Mouse (Mus musculus): ENCODE results near the gene Fam107b. TPM values are rescaled to one million over a fixed set of nuclear protein-coding genes. Genes with fewer than 3 reads are reported as not detected.

Gene Fam107b
- polyA plus RNA-seq (2012; ENCODE audit: insufficient read depth, insufficient read length, low replicate concordance, missing spikeins) = 84.5 TPM in 1 of 2 replicates, not detected in the other

GRCm38 (mm10) chr2:3570186-3570585, at the start of gene Fam107b:
Fam107b (plus strand) TSS chr2:3570488.
- no peaks in the 10 kb centered on the region for H3K4me1 ChIP-seq (ENCODE audit: control insufficient read depth, insufficient read depth, low read length)
- 80% methylated on average over 12 of the region's 12 CpGs for WGBS
- no peak within 1 kb of the TSS for H3K27ac ChIP-seq (ENCODE audit: insufficient read depth, low read depth, low read length)
- H3K4me3 ChIP-seq (ENCODE audit: insufficient read depth, low read depth, low read length) = no peak within 1 kb of the TSS
- TF ChIP-seq CTCF (IDR thresholded peaks at IDR 0.05; ENCODE audit: insufficient read depth, low read depth, low read length) (no peak), POLR2A (IDR thresholded peaks at IDR 0.05; ENCODE audit: insufficient read depth, low read depth, low read length) (no peak)

- TF ChIP-seq CTCF (IDR thresholded peaks at IDR 0.05; ENCODE audit: insufficient read depth, low read depth, low read length) (no peak), POLR2A (IDR thresholded peaks at IDR 0.05; ENCODE audit: insufficient read depth, low read depth, low read length) (no peak)
- no peak overlapping the region for H3K27ac ChIP-seq (ENCODE audit: insufficient read depth, low read depth, low read length)
- H3K4me3 ChIP-seq (ENCODE audit: insufficient read depth, low read depth, low read length) = no peak overlapping the region
- H3K4me1 ChIP-seq (ENCODE audit: control insufficient read depth, insufficient read depth, low read length) = no peaks in the 10 kb centered on the region
- 80% methylated on average over 4 of the region's 4 CpGs for WGBS
These were observed 47.7 kb upstream of the Fam107b start for GRCm38 (mm10) chr2:3522558-3522957.

- no peak for TF ChIP-seq CTCF (IDR thresholded peaks at IDR 0.05; ENCODE audit: insufficient read depth, low read depth, low read length)
- TF ChIP-seq POLR2A (IDR thresholded peaks at IDR 0.05; ENCODE audit: insufficient read depth, low read depth, low read length) = no peak
- Histone ChIP-seq H3K4me3 (ENCODE audit: insufficient read depth, low read depth, low read length) (no peak overlapping the region), H3K4me1 (ENCODE audit: control insufficient read depth, insufficient read depth, low read length) (no peaks in the 10 kb centered on the region), H3K27ac (ENCODE audit: insufficient read depth, low read depth, low read length) (no peak overlapping the region)
- WGBS = 83% methylated on average over 6 of the region's 6 CpGs
These were observed 44.0 kb upstream of the Fam107b start for GRCm38 (mm10) chr2:3526288-3526687.

GRCm38 (mm10) chr2:3541307-3542079, 28.8 kb upstream of the Fam107b start:
- 69% methylated on average over 9 of the region's 9 CpGs for WGBS
- no peak overlapping the region for H3K27ac ChIP-seq (ENCODE audit: insufficient read depth, low read depth, low read length)
- H3K4me1 ChIP-seq (ENCODE audit: control insufficient read depth, insufficient read depth, low read length) = no peaks in the 10 kb centered on the region
- TF ChIP-seq CTCF (IDR thresholded peaks at IDR 0.05; ENCODE audit: insufficient read depth, low read depth, low read length) (no peak), POLR2A (IDR thresholded peaks at IDR 0.05; ENCODE audit: insufficient read depth, low read depth, low read length) (no peak)
- H3K4me3 ChIP-seq (ENCODE audit: insufficient read depth, low read depth, low read length) = no peak overlapping the region

- H3K4me3 ChIP-seq (ENCODE audit: insufficient read depth, low read depth, low read length) = no peak overlapping the region
- TF ChIP-seq CTCF (IDR thresholded peaks at IDR 0.05; ENCODE audit: insufficient read depth, low read depth, low read length) = no peak
- no peak for TF ChIP-seq POLR2A (IDR thresholded peaks at IDR 0.05; ENCODE audit: insufficient read depth, low read depth, low read length)
- H3K4me1 ChIP-seq (ENCODE audit: control insufficient read depth, insufficient read depth, low read length) = no peaks in the 10 kb centered on the region
- H3K27ac ChIP-seq (ENCODE audit: insufficient read depth, low read depth, low read length) = no peak overlapping the region
- 60% methylated on average over 2 of the region's 2 CpGs for WGBS
These were observed 24.2 kb upstream of the Fam107b start for GRCm38 (mm10) chr2:3546055-3546454.

GRCm38 (mm10) chr2:3546588-3546987, 23.7 kb upstream of the Fam107b start:
- TF ChIP-seq POLR2A (IDR thresholded peaks at IDR 0.05; ENCODE audit: insufficient read depth, low read depth, low read length) = no peak
- TF ChIP-seq CTCF (IDR thresholded peaks at IDR 0.05; ENCODE audit: insufficient read depth, low read depth, low read length) = peak; percentile 45; the same call in 1 of the 2 replicates
- Histone ChIP-seq H3K27ac (ENCODE audit: insufficient read depth, low read depth, low read length) (no peak overlapping the region), H3K4me1 (ENCODE audit: control insufficient read depth, insufficient read depth, low read length) (no peaks in the 10 kb centered on the region), H3K4me3 (ENCODE audit: insufficient read depth, low read depth, low read length) (no peak overlapping the region)
- whole genome bisulfite sequencing = 5% methylated on average over 4 of the region's 4 CpGs

GRCm38 (mm10) chr2:3570606-3571005, 318 bp downstream of the Fam107b start:
- TF ChIP-seq CTCF (IDR thresholded peaks at IDR 0.05; ENCODE audit: insufficient read depth, low read depth, low read length) (no peak), POLR2A (IDR thresholded peaks at IDR 0.05; ENCODE audit: insufficient read depth, low read depth, low read length) (no peak)
- Histone ChIP-seq H3K27ac (ENCODE audit: insufficient read depth, low read depth, low read length) (no peak overlapping the region), H3K4me1 (ENCODE audit: control insufficient read depth, insufficient read depth, low read length) (no peaks in the 10 kb centered on the region), H3K4me3 (ENCODE audit: insufficient read depth, low read depth, low read length) (no peak overlapping the region)
- 89% methylated on average over 11 of the region's 11 CpGs for WGBS

- H3K4me1 ChIP-seq (ENCODE audit: control insufficient read depth, insufficient read depth, low read length) = no peaks in the 10 kb centered on the region
- TF ChIP-seq CTCF (IDR thresholded peaks at IDR 0.05; ENCODE audit: insufficient read depth, low read depth, low read length) = no peak
- TF ChIP-seq POLR2A (IDR thresholded peaks at IDR 0.05; ENCODE audit: insufficient read depth, low read depth, low read length) = no peak
- H3K4me3 ChIP-seq (ENCODE audit: insufficient read depth, low read depth, low read length) = no peak overlapping the region
- 87% methylated on average over 7 of the region's 7 CpGs for WGBS
- H3K27ac ChIP-seq (ENCODE audit: insufficient read depth, low read depth, low read length) = no peak overlapping the region
These were observed 3.6 kb downstream of the Fam107b start for GRCm38 (mm10) chr2:3573883-3574282.

GRCm38 (mm10) chr2:3575140-3575539, 4.9 kb downstream of the Fam107b start:
- no peak overlapping the region for H3K4me3 ChIP-seq (ENCODE audit: insufficient read depth, low read depth, low read length)
- no peak overlapping the region for H3K27ac ChIP-seq (ENCODE audit: insufficient read depth, low read depth, low read length)
- TF ChIP-seq POLR2A (IDR thresholded peaks at IDR 0.05; ENCODE audit: insufficient read depth, low read depth, low read length) (no peak), CTCF (IDR thresholded peaks at IDR 0.05; ENCODE audit: insufficient read depth, low read depth, low read length) (no peak)
- H3K4me1 ChIP-seq (ENCODE audit: control insufficient read depth, insufficient read depth, low read length) = no peaks in the 10 kb centered on the region
- 90% methylated on average over 1 of the region's 1 CpGs for WGBS
